Mouse (Mus musculus): ENCODE measurements at regions not wholly inside any gene's neighbourhood (a gene's known extent, or its start where the extent isn't known, plus 50 kb on each side); places are given as distances from the start of the nearest gene placed in this dataset.

- CTCF ChIA-PET: no interaction called here
Observed at GRCm38 (mm10) chr9:42196552-42196951, 67.5 kb downstream of the Sc5d start.

- CTCF ChIA-PET: no interaction called here
Observed at GRCm38 (mm10) chr9:42196110-42196509, 67.9 kb downstream of the Sc5d start.

- CTCF ChIA-PET: no interaction called here
Observed at GRCm38 (mm10) chr9:42195651-42196050, 68.4 kb downstream of the Sc5d start.

DNA sequence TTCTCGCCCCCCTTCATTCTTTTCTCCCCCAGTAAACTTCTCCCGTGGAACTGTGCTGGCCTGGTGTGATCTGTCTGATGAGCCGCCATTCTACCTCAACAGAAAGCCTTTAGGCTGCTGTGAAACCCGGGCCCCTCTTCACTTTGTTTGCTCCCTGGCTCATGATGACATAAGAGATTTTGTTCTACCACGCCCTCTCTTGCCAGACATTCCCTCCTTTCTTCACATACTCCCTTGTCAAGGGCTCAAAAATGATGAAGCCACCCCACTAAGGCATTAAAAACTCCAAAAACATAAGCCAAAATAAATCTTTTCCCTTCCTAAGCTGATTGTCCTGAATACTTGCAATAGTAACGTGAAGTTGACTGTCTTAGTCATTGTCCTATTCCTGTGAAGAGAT lies 69.1 kb downstream of the Sc5d start:
- CTCF ChIA-PET: no interaction called here

DNA sequence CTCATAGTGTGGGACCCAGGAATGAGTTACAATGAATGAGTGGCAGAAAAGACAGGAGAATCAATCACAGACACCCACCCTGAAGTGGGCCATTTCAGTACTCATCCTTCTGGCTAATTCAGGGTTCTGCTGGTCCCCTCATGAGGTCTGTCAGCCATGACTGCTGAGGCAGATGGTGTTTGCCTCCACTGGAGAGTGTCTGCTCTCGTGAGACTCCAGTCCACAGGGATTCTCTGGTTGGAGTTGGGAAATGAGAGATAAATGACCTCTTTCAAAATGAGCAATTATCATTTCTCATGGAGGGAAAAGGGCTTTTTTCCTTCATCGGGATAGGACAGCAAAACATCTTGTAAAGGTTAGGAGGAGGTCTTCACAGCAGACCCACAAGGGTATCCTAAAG lies 69.9 kb downstream of the Sc5d start:
- CTCF ChIA-PET: no interaction called here

DNA sequence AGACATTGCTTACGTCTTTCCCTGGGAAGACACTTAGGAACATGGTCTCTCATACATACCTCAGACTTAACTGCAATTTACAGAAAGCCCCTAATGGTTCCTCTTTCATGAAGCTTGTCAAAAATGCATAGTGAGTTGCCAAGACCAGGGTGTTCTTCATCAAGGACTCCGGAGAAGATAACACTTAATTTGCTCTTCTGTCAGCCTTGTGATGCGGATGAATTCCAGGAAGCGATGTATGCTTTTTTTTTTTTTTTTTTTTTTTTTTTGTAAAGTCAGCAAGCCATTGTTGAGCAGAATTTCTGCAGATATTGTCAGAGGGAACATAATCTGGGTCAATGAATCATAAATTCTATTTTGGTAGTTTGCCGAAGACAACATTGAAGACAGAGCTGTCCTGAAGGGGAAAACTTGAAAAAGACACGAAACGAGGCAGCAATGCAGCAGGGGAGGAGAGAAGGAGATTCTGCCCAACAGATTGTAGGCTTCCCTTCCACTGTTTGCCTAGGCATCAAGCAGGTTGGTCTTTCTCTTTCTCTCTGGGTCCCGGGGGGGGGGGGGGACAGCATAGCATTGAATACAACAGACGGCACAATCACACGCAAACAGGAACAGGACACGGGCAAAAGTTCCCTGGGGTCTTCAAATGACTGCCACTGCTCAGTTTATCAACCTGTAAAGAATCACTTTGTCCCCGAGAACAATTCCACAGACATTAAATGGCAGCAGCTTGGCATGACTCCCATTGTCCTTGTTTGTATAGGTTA lies 69.1 kb upstream of the Sorl1 start:
- CTCF ChIA-PET: no interaction called here

- CTCF ChIA-PET: no interaction called here
Observed at GRCm38 (mm10) chr9:42187371-42188228, 63.5 kb upstream of the Sorl1 start.

GRCm38 (mm10) chr9:42184104-42184635 lies 60.1 kb upstream of the Sorl1 start:
- CTCF ChIA-PET: interaction anchor here (0.5 to 0.6 kb wide), 2 partner anchors 57 to 151 kb away, joined by 3 to 5 read pairs; no protein-coding TSS in a partner anchor

DNA sequence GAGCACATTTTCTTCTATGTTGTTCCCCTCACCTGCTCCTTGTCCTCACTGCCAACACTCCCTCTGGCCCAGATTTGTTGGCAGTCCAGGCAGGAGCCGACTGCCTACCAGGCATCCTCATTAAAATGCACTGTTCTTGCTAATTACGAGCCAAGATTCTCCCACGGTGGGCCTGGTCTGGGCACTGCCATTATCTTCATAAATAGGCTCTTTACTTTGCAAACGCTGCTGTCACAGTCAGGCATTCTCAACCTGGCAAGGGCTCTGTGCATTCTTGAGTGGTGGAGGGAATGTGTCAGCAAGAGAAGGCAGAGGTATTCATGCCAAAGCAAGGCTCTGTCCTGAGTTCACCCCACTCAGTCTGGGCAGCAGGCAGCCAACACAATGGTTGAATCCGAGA lies 59.4 kb upstream of the Sorl1 start:
- CTCF ChIA-PET: interaction anchor here (0.6 kb wide), 1 partner anchor 79 kb away, joined by 5 read pairs; no protein-coding TSS in a partner anchor

DNA sequence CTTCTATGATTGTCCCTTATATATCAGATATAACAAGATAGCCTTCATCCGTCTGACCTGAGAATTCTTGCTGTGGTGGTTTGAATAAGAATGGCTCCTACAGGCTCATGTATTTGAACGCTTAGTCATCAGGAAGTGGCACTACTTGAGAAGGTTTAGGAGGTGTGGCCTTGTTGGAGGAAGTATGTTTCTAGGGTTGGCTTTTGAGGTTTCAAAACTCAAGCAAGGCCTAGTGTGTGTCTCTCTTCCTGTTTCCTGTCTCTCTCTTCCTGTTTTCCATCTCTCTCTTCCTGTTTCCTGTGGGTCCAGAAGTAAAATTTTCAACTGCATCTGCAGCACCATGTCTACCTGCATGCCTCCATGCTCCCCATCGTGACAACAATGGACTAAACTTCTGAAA lies 58.3 kb upstream of the Sorl1 start:
- CTCF ChIA-PET: no interaction called here

GRCm38 (mm10) chr9:42180152-42180551 lies 56.1 kb upstream of the Sorl1 start:
- CTCF ChIA-PET: no interaction called here

DNA sequence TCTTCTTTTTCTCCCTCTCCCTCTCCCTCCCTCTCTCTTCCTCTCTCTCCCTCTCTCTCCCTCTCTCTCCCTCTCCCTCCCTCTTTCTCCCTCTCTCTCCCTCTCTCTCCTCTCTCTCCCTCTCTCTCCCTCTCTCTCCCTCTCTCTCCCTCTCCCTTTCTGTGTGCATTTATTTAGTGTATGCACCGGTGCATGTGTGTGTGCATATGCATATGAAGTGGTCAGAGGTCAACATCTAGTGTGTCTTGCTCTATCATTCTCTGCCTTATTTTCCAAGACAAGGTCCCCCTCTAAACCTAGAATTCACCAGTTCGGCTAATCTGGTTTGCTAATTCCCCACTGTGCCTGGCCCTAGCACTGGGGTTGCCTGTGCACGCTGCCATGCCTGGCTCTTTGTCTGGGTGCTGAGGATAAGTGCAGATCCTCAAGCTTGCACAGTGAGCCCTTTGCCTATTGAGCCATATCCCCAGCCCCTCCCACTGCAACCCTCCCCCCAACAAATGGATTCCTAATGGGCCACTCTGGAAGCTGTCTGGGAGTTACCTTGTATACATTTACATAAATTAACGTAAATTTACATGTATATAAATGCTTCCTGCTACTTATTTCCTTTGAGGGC lies 54.8 kb upstream of the Sorl1 start:
- CTCF ChIA-PET: no interaction called here

GRCm38 (mm10) chr9:42174349-42174955 lies 50.4 kb upstream of the Sorl1 start:
- CTCF ChIA-PET: interaction anchor here (0.7 kb wide), 1 partner anchor 58 kb away, joined by 4 read pairs; no protein-coding TSS in a partner anchor
